Mouse (Mus musculus): ENCODE data around the gene Uqcr10. TPM values are rescaled to one million over a fixed set of nuclear protein-coding genes. Genes with fewer than 3 reads are reported as not detected.

The Uqcr10 gene
- total and polyA plus RNA-seq, 3 experiments = 598 to 1,416 TPM; not detected in 1

DNA sequence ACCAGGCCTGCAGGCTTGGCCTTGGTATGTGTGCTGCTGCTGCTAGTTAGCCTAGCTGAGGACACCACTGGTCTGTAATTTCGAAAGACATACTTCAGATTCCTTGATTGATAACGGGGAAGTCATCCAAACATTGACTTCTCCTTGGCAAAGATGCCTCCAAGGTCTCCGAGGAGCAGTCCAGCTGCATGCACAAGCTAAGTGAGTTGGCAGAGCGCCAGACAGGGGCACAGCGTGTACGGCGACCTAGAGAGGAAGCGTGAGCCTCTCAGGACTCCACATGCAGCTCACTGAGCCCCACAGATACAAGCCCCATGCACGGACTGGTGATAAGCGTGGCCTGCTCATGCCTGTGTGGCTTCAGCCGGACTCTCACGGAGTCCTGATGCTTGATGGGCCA lies 25.5 kb upstream of the Uqcr10 start (continued):
- TF ChIP-seq RAD21 (IDR thresholded peaks at IDR 0.05; ENCODE audit: low read depth, low read length) = no peak; the same call in 1 of the 2 replicates

DNA sequence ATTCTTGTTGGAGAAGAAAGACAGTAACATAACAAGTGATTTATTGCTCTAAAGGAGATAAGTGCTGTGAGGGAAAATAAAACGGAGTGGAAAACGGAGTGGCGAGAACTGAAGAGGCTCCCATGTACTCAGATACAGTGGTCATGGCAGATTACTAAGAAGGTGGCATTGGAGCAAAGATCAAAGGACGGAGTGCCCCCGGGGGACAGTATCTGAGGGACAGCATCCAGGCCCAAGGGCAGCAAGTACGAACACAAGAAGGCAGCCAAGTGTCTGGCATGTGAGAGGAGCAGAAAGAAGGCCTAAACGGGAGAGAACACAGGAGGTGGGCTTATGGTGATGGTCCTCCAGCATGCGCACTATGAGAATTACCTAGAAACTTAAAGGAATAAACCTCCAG lies 17.6 kb upstream of the Uqcr10 start:
- H3K4me1 ChIP-seq (ENCODE audit: control insufficient read depth in 1 of 2, insufficient read depth in 2 of 2, low read length in 2 of 2) = no peaks in the 10 kb centered on the region
- no peaks in the 10 kb centered on the region for H3K27me3 ChIP-seq (ENCODE audit: control insufficient read depth in 1 of 2, insufficient read depth in 2 of 2, low read length in 2 of 2)
- H3K79me2 ChIP-seq (ENCODE audit: control insufficient read depth, insufficient read depth, low read length, poor library complexity) = no peaks in the 10 kb centered on the region
- H3K4me3 ChIP-seq (ENCODE audit: control insufficient read depth in 1 of 2, insufficient read depth in 1 of 2, low read depth in 2 of 2, low read length in 2 of 2) = no peak overlapping the region
- DNase-seq (ENCODE audit: low read depth, low spot score) = no peak
- H3K36me3 ChIP-seq (ENCODE audit: control insufficient read depth in 1 of 2, insufficient read depth in 2 of 2, low read length in 2 of 2) = no peaks in the 10 kb centered on the region
- no peak overlapping the region for H3K27ac ChIP-seq (ENCODE audit: control insufficient read depth, low read depth, low read length)
- no peak overlapping the region for H3K9ac ChIP-seq (ENCODE audit: control insufficient read depth, low read depth, low read length, poor library complexity, severe bottlenecking)
- no peaks in the 10 kb centered on the region for H3K9me3 ChIP-seq (replicated peaks; ENCODE audit: insufficient read depth, low read length)
- no peak for TF ChIP-seq UBTF (IDR thresholded peaks at IDR 0.05; ENCODE audit: borderline replicate concordance, insufficient read depth, low read depth, low read length)
- TF ChIP-seq MAZ (IDR thresholded peaks at IDR 0.05; ENCODE audit: low read depth, low read length) = no peak
- no peak for TF ChIP-seq TAL1 (IDR thresholded peaks at IDR 0.05; ENCODE audit: low read length)
- TF ChIP-seq NRF1 (IDR thresholded peaks at IDR 0.05; ENCODE audit: insufficient read depth, low read depth, low read length, poor library complexity, severe bottlenecking) = no peak
- no peak for TF ChIP-seq RAD21 (IDR thresholded peaks at IDR 0.05; ENCODE audit: low read depth, low read length)
- TF ChIP-seq ZMIZ1 (IDR thresholded peaks at IDR 0.05; ENCODE audit: low read depth, low read length) = no peak
- no peak for TF ChIP-seq MAX (IDR thresholded peaks at IDR 0.05; ENCODE audit: low read length)
- no peak for TF ChIP-seq POLR2AphosphoS2 (IDR thresholded peaks at IDR 0.05; ENCODE audit: low read length)
- TF ChIP-seq HCFC1 (IDR thresholded peaks at IDR 0.05; ENCODE audit: low read depth, low read length) = no peak
- TF ChIP-seq ZC3H11A (IDR thresholded peaks at IDR 0.05; ENCODE audit: low read depth, low read length) = no peak
- no peak for TF ChIP-seq POLR2A (IDR thresholded peaks at IDR 0.05; ENCODE audit: control insufficient read depth in 1 of 2, insufficient read depth in 1 of 2, low read depth in 1 of 2, low read length in 2 of 2, poor library complexity in 1 of 2)
- TF ChIP-seq GABPA (IDR thresholded peaks at IDR 0.05; ENCODE audit: low read depth, low read length) = no peak
- no peak for TF ChIP-seq BHLHE40 (IDR thresholded peaks at IDR 0.05; ENCODE audit: borderline replicate concordance, low read depth, low read length)
- TF ChIP-seq GATA1 (IDR thresholded peaks at IDR 0.05; ENCODE audit: low read depth, low read length) = no peak

DNA sequence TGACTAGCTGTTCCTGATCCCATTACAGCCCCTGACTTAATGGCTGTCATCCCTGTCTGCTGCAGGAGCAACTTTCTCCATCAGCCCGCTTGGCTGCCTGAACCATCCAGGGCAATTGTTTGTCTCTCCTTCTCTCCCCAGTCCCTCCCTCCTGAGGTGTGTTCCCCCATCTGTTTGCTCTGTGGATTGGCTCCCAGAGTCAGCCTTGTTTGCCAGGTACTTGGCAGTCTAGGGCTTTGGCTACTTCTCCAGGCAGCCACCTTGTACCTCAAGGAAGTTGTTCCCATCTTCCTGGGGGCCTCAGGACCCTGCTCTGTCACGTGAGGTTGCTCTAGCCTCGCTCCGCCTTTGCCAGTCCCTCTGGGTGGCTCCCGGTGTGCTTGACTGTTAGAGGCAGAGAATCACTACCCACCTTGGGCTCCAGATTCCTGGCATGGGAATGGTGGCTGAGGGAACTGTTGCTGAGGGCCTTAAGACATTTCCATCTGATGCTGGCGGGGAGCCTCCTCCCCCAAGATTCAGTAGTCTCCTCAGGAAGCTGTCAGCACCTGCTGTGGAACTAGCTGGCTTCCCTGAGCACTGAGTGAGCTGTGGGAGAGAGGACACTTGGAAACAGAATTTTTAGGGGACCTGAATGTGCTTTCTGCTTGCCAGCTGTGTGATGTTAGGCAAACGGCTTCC lies 16.9 kb upstream of the Uqcr10 start:
- Histone ChIP-seq H3K36me3 (ENCODE audit: control insufficient read depth in 1 of 2, insufficient read depth in 2 of 2, low read length in 2 of 2) (no peaks in the 10 kb centered on the region), H3K4me1 (ENCODE audit: control insufficient read depth in 1 of 2, insufficient read depth in 2 of 2, low read length in 2 of 2) (no peaks in the 10 kb centered on the region)
- DNase-seq (ENCODE audit: low read depth, low spot score) = no peak

More for the DNA sequence above, 16.9 kb upstream of the Uqcr10 start:
- no peaks in the 10 kb centered on the region for H3K79me2 ChIP-seq (ENCODE audit: control insufficient read depth, insufficient read depth, low read length, poor library complexity)
- H3K27me3 ChIP-seq (ENCODE audit: control insufficient read depth in 1 of 2, insufficient read depth in 2 of 2, low read length in 2 of 2) = no peaks in the 10 kb centered on the region
- H3K9me3 ChIP-seq (replicated peaks; ENCODE audit: insufficient read depth, low read length) = no peaks in the 10 kb centered on the region
- TF ChIP-seq MAX (IDR thresholded peaks at IDR 0.05; ENCODE audit: low read length) (no peak), MAFK (IDR thresholded peaks at IDR 0.05; ENCODE audit: borderline replicate concordance, low read depth, low read length) (no peak), BHLHE40 (IDR thresholded peaks at IDR 0.05; ENCODE audit: borderline replicate concordance, low read depth, low read length) (no peak), ZMIZ1 (IDR thresholded peaks at IDR 0.05; ENCODE audit: low read depth, low read length) (no peak), NELFE (IDR thresholded peaks at IDR 0.05; ENCODE audit: low read depth, low read length) (no peak), MXI1 (IDR thresholded peaks at IDR 0.05; ENCODE audit: low read depth, low read length) (no peak), USF2 (IDR thresholded peaks at IDR 0.05; ENCODE audit: borderline replicate concordance in 1 of 2, insufficient read depth in 1 of 2, low read depth in 1 of 2, low read length in 2 of 2) (no peak), CTCF (IDR thresholded peaks at IDR 0.05 in 2 of 3, conservative IDR thresholded peaks at IDR 0.05 in 1 of 3; ENCODE audit: control insufficient read depth in 1 of 3, insufficient read depth in 1 of 3, low read depth in 2 of 3, low read length in 3 of 3, poor library complexity in 1 of 3, severe bottlenecking in 1 of 3) (no peak), KAT2A (conservative IDR thresholded peaks at IDR 0.05; ENCODE audit: low read depth, low read length) (no peak), SMC3 (IDR thresholded peaks at IDR 0.05; ENCODE audit: low read depth, low read length) (no peak), ZKSCAN1 (IDR thresholded peaks at IDR 0.05; ENCODE audit: low read depth, low read length) (no peak), E2F4 (IDR thresholded peaks at IDR 0.05; ENCODE audit: borderline replicate concordance, low read depth, low read length) (no peak), ETS1 (IDR thresholded peaks at IDR 0.05; ENCODE audit: low read depth, low read length) (no peak), CHD1 (IDR thresholded peaks at IDR 0.05; ENCODE audit: low read depth, low read length) (no peak), MYC (IDR thresholded peaks at IDR 0.05; ENCODE audit: low read depth, low read length) (no peak), MEF2A (IDR thresholded peaks at IDR 0.05; ENCODE audit: extremely low read depth, insufficient replicate concordance, low read depth, low read length, poor library complexity, severe bottlenecking) (no peak), CHD2 (IDR thresholded peaks at IDR 0.05; ENCODE audit: low read length) (no peak), TAL1 (IDR thresholded peaks at IDR 0.05; ENCODE audit: low read length) (no peak)
- H3K4me3 ChIP-seq (ENCODE audit: control insufficient read depth in 1 of 2, insufficient read depth in 1 of 2, low read depth in 2 of 2, low read length in 2 of 2) = no peak overlapping the region
- no peak overlapping the region for H3K9ac ChIP-seq (ENCODE audit: control insufficient read depth, low read depth, low read length, poor library complexity, severe bottlenecking)
- no peak overlapping the region for H3K27ac ChIP-seq (ENCODE audit: control insufficient read depth, low read depth, low read length)
